Mouse (Mus musculus) testis, adult 10 weeks (tissue): ENCODE data around the gene Clk1. TPM values are rescaled to one million over a fixed set of nuclear protein-coding genes. Genes with fewer than 3 reads are reported as not detected.

Experiments used
- polyA plus RNA-seq: library from polyadenylated mRNA; stranded (reverse); fragments of 350-450 nt; fragmentation: Illumina TruSeq; extraction: RNeasy Lipid Tissue Mini Kit (QIAGEN cat#74804); gene quantifications from one replicate; pipeline ENCODE4 v1.2.3, GENCODE M21; 2014; ENCODE audit warnings: low read depth, low replicate concordance

Gene Clk1
- 127 TPM for polyA plus RNA-seq

GRCm38 (mm10) chr1:58423371-58424248 lies at the start of gene Clk1:
Clk1 (minus strand) TSS chr1:58424066.

GRCm38 (mm10) chr1:58445143-58445722 lies 21.4 kb upstream of the Clk1 start, which contains the start of the genes Nif3l1 and Ppil3:
Nif3l1 (plus strand) TSS chr1:58445151.
Ppil3 (minus strand) TSS chr1:58445486.

DNA sequence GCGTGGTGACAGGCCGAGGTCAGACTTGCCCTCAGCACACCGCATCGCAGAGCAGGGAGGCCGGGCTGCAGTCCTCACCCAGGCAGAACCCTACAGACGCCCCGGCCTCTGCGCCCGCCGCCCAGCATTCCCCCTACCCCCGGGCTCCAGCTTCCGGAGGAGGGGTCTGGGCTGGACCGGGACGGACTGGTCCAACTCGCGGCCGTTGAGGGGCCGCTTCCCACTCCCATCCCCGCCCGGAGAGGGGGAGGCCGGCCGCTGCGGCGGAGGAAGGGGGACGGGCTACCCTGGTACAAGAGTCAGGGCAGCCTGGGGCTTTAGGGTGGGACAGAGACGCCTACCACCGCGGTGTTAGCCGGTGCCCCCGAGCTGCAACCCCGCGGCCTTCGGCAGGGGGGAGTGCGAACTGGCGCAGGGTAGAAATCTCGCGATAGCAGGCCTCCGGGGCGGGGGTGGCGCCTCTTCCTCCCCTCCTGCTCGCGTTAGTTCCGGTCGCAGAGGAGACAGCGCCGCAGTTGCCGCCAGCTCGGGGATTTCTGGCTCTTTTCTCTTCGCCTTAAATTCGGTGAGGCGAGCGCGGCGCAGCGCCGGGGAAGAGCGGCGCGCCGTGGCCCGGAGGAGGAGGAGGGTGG lies 31.1 kb downstream of the Clk1 start, which contains the start of gene Bzw1:
Gene Bzw1 (plus strand): TSS at position 247 of the 632 bp plus-strand sequence.

Other genes with a start within 250 kb of the Clk1 start
- 1.5 TPM for gene Aox4, start 213.7 kb downstream of the Clk1 start, polyA plus RNA-seq
- 0.66 TPM for gene Aox2, start 145.7 kb downstream of the Clk1 start, polyA plus RNA-seq
- 252 TPM for gene Bzw1, start 31.2 kb downstream of the Clk1 start, polyA plus RNA-seq
- gene Nif3l1, start 21.1 kb upstream of the Clk1 start, polyA plus RNA-seq = 13.2 TPM
- 58.8 TPM for gene Ppil3, start 21.4 kb upstream of the Clk1 start, polyA plus RNA-seq
- gene Orc2, start 81.0 kb upstream of the Clk1 start, polyA plus RNA-seq = 84.7 TPM
- 21.9 TPM for gene Fam126b, start 162.3 kb upstream of the Clk1 start, polyA plus RNA-seq
- 28.3 TPM for gene Ndufb3, start 162.3 kb upstream of the Clk1 start, polyA plus RNA-seq